Mouse (Mus musculus) G1E (cell line): ENCODE measurements around the gene Gm28230.

ENCODE experiments used
- CTCF ChIP-seq: IDR thresholded peaks from 2 replicates; pipeline ENCODE4 v1.5.1; 2012; ENCODE audit warnings: low read depth, low read length, inconsistent platforms, mixed read lengths
- GATA1 ChIP-seq: IDR thresholded peaks from 2 replicates; pipeline ENCODE4 v1.6.1; 2012; ENCODE audit warnings: borderline replicate concordance, low read length, inconsistent platforms, mixed read lengths
- POLR2AphosphoS5 ChIP-seq: IDR thresholded peaks from 2 replicates; pipeline ENCODE4 v1.6.1; 2012; ENCODE audit warnings: low read depth, low read length, inconsistent platforms; ENCODE audit not compliant: insufficient replicate concordance

- TF ChIP-seq CTCF (no peak), GATA1 (no peak), POLR2AphosphoS5 (no peak)
These were observed 11.1 kb downstream of the Gm28230 start for GRCm38 (mm10) chr2:74737578-74738070.
